Mouse (Mus musculus) lung, adult 2 months (tissue): ENCODE measurements around the gene Itgb3.

ENCODE experiments used
- CTCF ChIP-seq: fragments of 200-500 bp; IDR thresholded peaks from 2 replicates; pipeline ENCODE4 v1.5.1; 2011; ENCODE audit warnings: mild to moderate bottlenecking, low read length, control low read depth; ENCODE audit not compliant: insufficient read depth
- POLR2A ChIP-seq: fragments of 200-500 bp; IDR thresholded peaks from 2 replicates; pipeline ENCODE4 v1.6.1; 2011; ENCODE audit warnings: low read depth, mild to moderate bottlenecking, control low read depth, low read length, borderline replicate concordance; ENCODE audit errors: extremely low read depth

DNA sequence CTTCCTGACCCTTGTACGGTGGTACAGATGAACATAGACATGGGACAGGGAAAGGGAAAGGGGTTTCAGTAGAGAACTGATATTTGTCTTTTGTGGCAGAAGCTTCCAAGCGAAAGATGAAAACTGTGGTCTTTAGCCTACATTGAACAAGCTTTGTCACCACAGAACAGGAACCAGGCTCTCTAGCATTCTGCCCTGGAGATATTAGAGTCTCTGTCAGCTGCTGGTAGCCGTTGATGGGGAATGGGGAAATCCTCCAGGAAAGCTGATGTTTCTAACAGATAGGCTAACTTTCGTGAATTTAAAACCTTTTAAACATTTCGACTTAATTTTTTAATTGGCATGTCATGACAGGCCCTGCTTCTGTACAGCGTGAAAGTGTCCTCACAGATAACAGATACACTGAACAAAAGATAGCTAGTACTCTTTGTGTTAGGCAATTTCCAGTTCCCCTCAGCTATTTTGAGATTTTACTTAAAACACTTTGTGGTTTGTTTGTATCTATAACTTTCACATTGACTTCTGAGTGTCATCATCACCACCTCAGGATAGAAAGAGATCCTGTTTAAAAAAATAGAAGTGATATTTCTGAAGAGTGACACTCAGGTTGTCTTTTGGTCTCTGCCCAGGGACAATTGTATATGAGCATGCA, 1.4 kb downstream of the Itgb3 start:
- no peak for TF ChIP-seq CTCF
- TF ChIP-seq POLR2A: no peak
